Mouse (Mus musculus) limb, embryonic 12.5 days (tissue): ENCODE measurements at regions not wholly inside any gene's neighbourhood (a gene's known extent, or its start where the extent isn't known, plus 50 kb on each side); places are given as distances from the start of the nearest gene placed in this dataset.

Experiments
- ATAC-seq: fragments of 200-750 bp; cut with Nextera tagmentation; 2 replicates; pipeline ENCODE4 v1.8.0; 2017; ENCODE audit warnings: low read depth, moderate TSS enrichment; ENCODE audit not compliant: insufficient number of reproducible peaks, insufficient read depth, low FRiP score, low TSS enrichment
- H3K27ac ChIP-seq: fragments of 300-500 bp; sonication (generic); 2 replicates; pipeline ENCODE4 v1.5.1; 2016; ENCODE audit warnings: mild to moderate bottlenecking, moderate library complexity
- H3K27me3 ChIP-seq: fragments of 300-500 bp; sonication (generic); 2 replicates; pipeline ENCODE4 v1.6.1; 2016; ENCODE audit warnings: mild to moderate bottlenecking, moderate library complexity
- H3K36me3 ChIP-seq: fragments of 300-500 bp; sonication (generic); 2 replicates; pipeline ENCODE4 v1.6.1; 2016; ENCODE audit warnings: mild to moderate bottlenecking, moderate library complexity
- H3K4me1 ChIP-seq: fragments of 300-500 bp; sonication (generic); replicated peaks from 2 replicates; pipeline ENCODE4 v1.6.1; 2016
- H3K4me2 ChIP-seq: fragments of 300-500 bp; sonication (generic); 2 replicates; pipeline ENCODE4 v1.6.1; 2016; ENCODE audit warnings: mild to moderate bottlenecking, moderate library complexity
- H3K4me3 ChIP-seq: fragments of 300-500 bp; sonication (generic); replicated peaks from 2 replicates; pipeline ENCODE4 v1.5.1; 2016; ENCODE audit warnings: mild to moderate bottlenecking
- H3K9ac ChIP-seq: fragments of 300-500 bp; sonication (generic); replicated peaks from 2 replicates; pipeline ENCODE4 v1.6.1; 2016; ENCODE audit warnings: mild to moderate bottlenecking, moderate library complexity
- H3K9me3 ChIP-seq: fragments of 300-500 bp; sonication (generic); 2 replicates; pipeline ENCODE4 v1.6.1; 2016; ENCODE audit warnings: mild to moderate bottlenecking, moderate library complexity
- WGBS: fragments of 180-500 bp; shearing (Covaris S2); methylation state at CpG from one replicate; pipeline ENCODE4 v1.1.7; 2016; 5-methylcytosine and 5-hydroxymethylcytosine counted together

GRCm38 (mm10) chr14:103895261-103895660 is 51.1 kb upstream of the Ednrb start:
- no peak overlapping the region for H3K4me3 ChIP-seq
- no peaks in the 10 kb centered on the region for H3K36me3 ChIP-seq
- H3K4me2 ChIP-seq = no peak overlapping the region
- peaks cover 12% of the 10 kb centered on the region; the same call in 1 of the 2 replicates for H3K4me1 ChIP-seq
- no peaks in the 10 kb centered on the region for H3K9me3 ChIP-seq
- no peak overlapping the region for H3K9ac ChIP-seq
- ATAC-seq = no peak
- H3K27me3 ChIP-seq = 0 out of 2 replicates have a peak, but pooled peaks cover 2% of the 10 kb centered on the region
- no peak overlapping the region for H3K27ac ChIP-seq
- WGBS = 95% methylated on average over 7 of the region's 7 CpGs
